Mouse (Mus musculus): ENCODE measurements around the gene Prx. TPM values are rescaled to one million over a fixed set of nuclear protein-coding genes. Genes with fewer than 3 reads are reported as not detected.

Prx gene
- total RNA-seq (2023; ENCODE audit: inconsistent age), result 0.19 to 0.54 TPM (median 0.30 TPM) in 4 replicates

GRCm38 (mm10) chr7:27499036-27499435 lies at the start of gene Prx:
Gene Prx, plus strand, starts transcription at chr7:27499324.

GRCm38 (mm10) chr7:27473156-27473834 lies 25.8 kb upstream of the Prx start, which contains the start of gene Sertad3:
Gene Sertad3, plus strand, starts transcription at chr7:27473768.

GRCm38 (mm10) chr7:27486770-27487697 lies 12.1 kb upstream of the Prx start, which contains the start of gene Sertad1:
Gene Sertad1, plus strand, starts transcription at chr7:27486910.

GRCm38 (mm10) chr7:27522967-27523366 lies 23.8 kb downstream of the Prx start, which contains the start of gene Hipk4:
Gene Hipk4, plus strand, starts transcription at chr7:27523267.

GRCm38 (mm10) chr7:27552931-27553513 lies 53.9 kb downstream of the Prx start, which contains the start of the genes Pld3 and 2310022A10Rik:
Gene Pld3, minus strand, starts transcription at chr7:27553218.
Gene 2310022A10Rik, plus strand, starts transcription at chr7:27553233.

Other genes with a start within 250 kb of the Prx start
- gene Numbl, start 240.9 kb upstream of the Prx start, total RNA-seq (2023; ENCODE audit: inconsistent age), result 1.4 to 3.2 TPM (median 1.6 TPM) in 4 replicates
- gene Ltbp4, start 161.6 kb upstream of the Prx start, total RNA-seq (2023; ENCODE audit: inconsistent age), result 0.87 to 0.97 TPM (median 0.93 TPM) in 4 replicates
- gene Shkbp1, start 143.3 kb upstream of the Prx start, total RNA-seq (2023; ENCODE audit: inconsistent age), result 87.2 to 119 TPM (median 99.9 TPM) in 4 replicates
- gene Gm20479, start 141.9 kb upstream of the Prx start, total RNA-seq (2023; ENCODE audit: inconsistent age), result not detected in 4 replicates
- gene Sptbn4, start 51.6 kb upstream of the Prx start, total RNA-seq (2023; ENCODE audit: inconsistent age), result 0.16 to 0.55 TPM (median 0.27 TPM) in 3 of 4 replicates, not detected in the other
- gene Blvrb, start 51.3 kb upstream of the Prx start, total RNA-seq (2023; ENCODE audit: inconsistent age), result 75.0 to 85.2 TPM (median 79.0 TPM) in 4 replicates
- 14.7 to 18.5 TPM (median 17.4 TPM) in 4 replicates for gene Sertad3, start 25.6 kb upstream of the Prx start, total RNA-seq (2023; ENCODE audit: inconsistent age)
- 31.6 to 37.1 TPM (median 34.2 TPM) in 4 replicates for gene Sertad1, start 12.4 kb upstream of the Prx start, total RNA-seq (2023; ENCODE audit: inconsistent age)
- gene Hipk4, start 23.9 kb downstream of the Prx start, total RNA-seq (2023; ENCODE audit: inconsistent age), result not detected in 4 replicates
- gene Pld3, start 53.9 kb downstream of the Prx start, total RNA-seq (2023; ENCODE audit: inconsistent age), result 68.5 to 87.0 TPM (median 74.4 TPM) in 4 replicates
- gene 2310022A10Rik, start 53.9 kb downstream of the Prx start, total RNA-seq (2023; ENCODE audit: inconsistent age), result 20.9 to 32.4 TPM (median 26.2 TPM) in 4 replicates
- 99.7 to 109 TPM (median 105 TPM) in 4 replicates for gene Akt2, start 92.2 kb downstream of the Prx start, total RNA-seq (2023; ENCODE audit: inconsistent age)
- gene Ttc9b, start 154.6 kb downstream of the Prx start, total RNA-seq (2023; ENCODE audit: inconsistent age), result not detected in 4 replicates
- gene Map3k10, start 175.3 kb downstream of the Prx start, total RNA-seq (2023; ENCODE audit: inconsistent age), result 13.9 to 17.6 TPM (median 15.9 TPM) in 4 replicates
- gene Zfp607b, start 190.0 kb downstream of the Prx start, total RNA-seq (2023; ENCODE audit: inconsistent age), result 0.83 to 2.7 TPM (median 1.5 TPM) in 4 replicates
- 12.9 to 15.2 TPM (median 14.2 TPM) in 4 replicates for gene Zfp60, start 232.1 kb downstream of the Prx start, total RNA-seq (2023; ENCODE audit: inconsistent age)

Data from B cell, adult (primary cell).